Mouse (Mus musculus): ENCODE results near the gene Hist1h4b. TPM values are rescaled to one million over a fixed set of nuclear protein-coding genes. Genes with fewer than 3 reads are reported as not detected.

Gene Hist1h4b
- polyA plus RNA-seq, 2 experiments = 4.4 to 26.6 TPM

DNA sequence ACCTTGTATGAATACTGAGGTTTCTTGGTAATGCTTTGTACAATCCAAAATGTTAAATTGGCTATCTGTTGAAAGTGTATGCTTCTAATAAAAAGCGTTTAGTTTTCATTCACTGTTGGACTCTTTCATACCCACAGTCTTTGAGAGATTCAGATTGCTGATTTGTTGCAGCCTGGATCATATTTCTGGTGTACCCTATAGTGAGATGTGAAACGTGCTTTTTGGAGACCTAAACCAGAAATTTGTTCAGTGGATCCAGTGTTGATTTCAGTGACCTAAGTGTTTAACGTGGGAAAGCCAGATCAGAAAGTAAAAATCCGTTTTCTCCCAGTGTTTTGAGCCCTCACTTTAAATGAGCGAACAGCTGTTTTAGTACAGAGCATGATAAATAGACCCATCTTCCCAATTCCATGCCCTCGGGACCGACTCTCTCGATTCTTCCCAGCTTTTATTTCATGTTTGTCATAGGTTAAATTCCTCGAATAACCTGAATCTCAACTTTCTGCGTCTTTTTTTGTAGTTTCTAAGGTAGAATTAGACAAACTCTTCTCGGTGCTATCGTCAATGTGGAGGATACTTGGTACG, 16.5 kb upstream of the Hist1h4b start:
- Histone ChIP-seq H3K9me3 (ENCODE audit: control insufficient read depth, low read length) (no peaks in the 10 kb centered on the region), H3K4me1 (ENCODE audit: control insufficient read depth, insufficient read depth, low read length) (peaks cover 11% of the 10 kb centered on the region), H3K4me3 (replicated peaks; ENCODE audit: low read length) (peak overlapping the region; percentile 44), H3K9ac (ENCODE audit: low read depth, low read length, severe bottlenecking) (peak overlapping the region; percentile 81), H3K4me2 (replicated peaks; ENCODE audit: low read depth, low read length, severe bottlenecking) (peak overlapping the region; percentile 73), H3K36me3 (ENCODE audit: control insufficient read depth, insufficient read depth, low read length) (no peaks in the 10 kb centered on the region), H3K27ac (replicated peaks; ENCODE audit: low read depth, low read length) (peak overlapping the region; percentile 92), H3K27me3 (ENCODE audit: control insufficient read depth, insufficient read depth, low read length) (no peaks in the 10 kb centered on the region)
- 27% methylated on average over 13 of the region's 13 CpGs for WGBS
- ATAC-seq (ENCODE audit: low FRiP score, low read depth) = no peak
- peak; percentile 29 for DNase-seq (ENCODE audit: low spot score)
- no peak for TF ChIP-seq POLR2A (IDR thresholded peaks at IDR 0.05; ENCODE audit: borderline replicate concordance, extremely low read depth, insufficient read depth, insufficient read length)

DNA sequence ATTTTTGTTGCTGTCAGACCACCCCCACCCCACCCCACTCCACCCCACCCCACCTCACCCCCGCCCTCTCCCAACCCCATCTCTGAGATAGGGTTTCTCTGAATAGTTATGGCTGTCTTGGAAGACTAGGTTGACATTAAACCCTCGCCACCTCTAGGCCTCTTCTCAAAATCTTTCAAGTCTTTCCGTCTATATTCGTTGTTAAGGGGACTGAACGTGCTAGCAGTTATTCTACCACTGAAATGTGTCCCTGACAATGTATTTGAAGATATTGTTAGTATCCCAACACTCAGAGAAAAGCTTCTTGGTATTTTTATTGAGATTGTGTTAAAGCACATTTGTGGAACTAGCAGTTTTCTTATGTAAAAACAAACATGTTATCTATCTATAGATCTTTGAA, 15.9 kb upstream of the Hist1h4b start:
- H3K4me3 ChIP-seq (replicated peaks; ENCODE audit: low read length) = peak overlapping the region; percentile 44
- peak overlapping the region; percentile 81; the same call in 1 of the 2 replicates for H3K9ac ChIP-seq (ENCODE audit: low read depth, low read length, severe bottlenecking)
- H3K9me3 ChIP-seq (ENCODE audit: control insufficient read depth, low read length) = no peaks in the 10 kb centered on the region
- DNase-seq (ENCODE audit: low spot score) = no peak
- no peak for TF ChIP-seq POLR2A (IDR thresholded peaks at IDR 0.05; ENCODE audit: borderline replicate concordance, extremely low read depth, insufficient read depth, insufficient read length)
- H3K4me1 ChIP-seq (ENCODE audit: control insufficient read depth, insufficient read depth, low read length) = peaks cover 11% of the 10 kb centered on the region
- H3K27me3 ChIP-seq (ENCODE audit: control insufficient read depth, insufficient read depth, low read length) = no peaks in the 10 kb centered on the region
- H3K4me2 ChIP-seq (replicated peaks; ENCODE audit: low read depth, low read length, severe bottlenecking) = peak overlapping the region; percentile 73
- no peaks in the 10 kb centered on the region for H3K36me3 ChIP-seq (ENCODE audit: control insufficient read depth, insufficient read depth, low read length)
- WGBS = 50% methylated on average over 5 of the region's 5 CpGs
- ATAC-seq (ENCODE audit: low FRiP score, low read depth) = no peak
- H3K27ac ChIP-seq (replicated peaks; ENCODE audit: low read depth, low read length) = 0 out of 2 replicates have a peak overlapping the region, but pooled peaks have one; percentile 92

DNA sequence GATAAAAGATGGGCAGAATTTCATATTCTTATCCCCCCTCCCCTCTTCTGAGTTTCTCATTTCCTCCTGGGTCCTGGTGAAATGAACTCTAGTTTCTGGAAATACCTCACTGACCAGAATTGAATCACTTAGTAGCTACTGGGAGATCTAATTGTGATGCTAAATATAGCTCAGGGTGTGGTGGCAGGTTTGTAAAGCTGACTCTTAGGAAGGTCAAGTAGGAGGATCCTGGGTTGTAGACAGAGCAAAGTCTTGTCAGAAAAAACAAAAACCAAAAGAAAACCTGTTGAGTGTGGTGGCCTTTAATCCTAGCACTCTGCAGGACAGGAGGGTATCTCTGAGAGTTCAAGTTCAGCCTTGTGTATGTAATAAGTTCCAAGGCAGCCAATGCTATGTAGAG, 14.8 kb upstream of the Hist1h4b start:
- Histone ChIP-seq H3K27ac (replicated peaks; ENCODE audit: low read depth, low read length) (no peak overlapping the region), H3K4me1 (ENCODE audit: control insufficient read depth, insufficient read depth, low read length) (peaks cover 12% of the 10 kb centered on the region), H3K9me3 (ENCODE audit: control insufficient read depth, low read length) (no peaks in the 10 kb centered on the region), H3K4me2 (replicated peaks; ENCODE audit: low read depth, low read length, severe bottlenecking) (no peak overlapping the region), H3K4me3 (replicated peaks; ENCODE audit: low read length) (no peak overlapping the region), H3K36me3 (ENCODE audit: control insufficient read depth, insufficient read depth, low read length) (no peaks in the 10 kb centered on the region), H3K9ac (ENCODE audit: low read depth, low read length, severe bottlenecking) (no peak overlapping the region), H3K27me3 (ENCODE audit: control insufficient read depth, insufficient read depth, low read length) (no peaks in the 10 kb centered on the region)
- DNase-seq (ENCODE audit: low spot score) = no peak
- no peak for TF ChIP-seq POLR2A (IDR thresholded peaks at IDR 0.05; ENCODE audit: borderline replicate concordance, extremely low read depth, insufficient read depth, insufficient read length)
- no peak for ATAC-seq (ENCODE audit: low FRiP score, low read depth)

DNA sequence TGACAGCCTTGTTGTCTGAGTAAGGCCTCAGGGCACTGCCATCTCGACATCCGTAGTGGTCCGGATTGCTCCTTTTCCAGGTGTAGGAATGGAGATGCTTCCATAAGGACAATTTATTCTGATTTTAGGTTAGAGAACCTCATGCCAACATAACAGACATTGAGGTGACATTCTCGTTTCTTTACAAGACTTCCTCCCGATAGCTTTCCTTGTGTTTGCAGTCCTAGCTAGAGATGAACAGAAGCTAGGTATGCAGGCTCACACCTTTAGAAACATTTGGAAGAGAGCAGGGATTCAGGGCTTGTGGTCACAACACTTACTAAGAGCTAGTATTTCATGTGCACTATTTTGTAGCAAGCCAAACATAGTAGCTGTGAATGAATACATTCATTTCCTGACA, 13.6 kb upstream of the Hist1h4b start:
- H3K9ac ChIP-seq (ENCODE audit: low read depth, low read length, severe bottlenecking) = no peak overlapping the region
- no peak for TF ChIP-seq POLR2A (IDR thresholded peaks at IDR 0.05; ENCODE audit: borderline replicate concordance, extremely low read depth, insufficient read depth, insufficient read length)
- 74% methylated on average over 5 of the region's 5 CpGs for WGBS
- H3K4me3 ChIP-seq (replicated peaks; ENCODE audit: low read length) = no peak overlapping the region
- no peaks in the 10 kb centered on the region for H3K9me3 ChIP-seq (ENCODE audit: control insufficient read depth, low read length)
- ATAC-seq (ENCODE audit: low FRiP score, low read depth) (no peak), DNase-seq (ENCODE audit: low spot score) (no peak)
- H3K27ac ChIP-seq (replicated peaks; ENCODE audit: low read depth, low read length) = no peak overlapping the region
- H3K4me1 ChIP-seq (ENCODE audit: control insufficient read depth, insufficient read depth, low read length) = peaks cover 19% of the 10 kb centered on the region
- no peaks in the 10 kb centered on the region for H3K36me3 ChIP-seq (ENCODE audit: control insufficient read depth, insufficient read depth, low read length)
- no peaks in the 10 kb centered on the region for H3K27me3 ChIP-seq (ENCODE audit: control insufficient read depth, insufficient read depth, low read length)
- H3K4me2 ChIP-seq (replicated peaks; ENCODE audit: low read depth, low read length, severe bottlenecking) = no peak overlapping the region

DNA sequence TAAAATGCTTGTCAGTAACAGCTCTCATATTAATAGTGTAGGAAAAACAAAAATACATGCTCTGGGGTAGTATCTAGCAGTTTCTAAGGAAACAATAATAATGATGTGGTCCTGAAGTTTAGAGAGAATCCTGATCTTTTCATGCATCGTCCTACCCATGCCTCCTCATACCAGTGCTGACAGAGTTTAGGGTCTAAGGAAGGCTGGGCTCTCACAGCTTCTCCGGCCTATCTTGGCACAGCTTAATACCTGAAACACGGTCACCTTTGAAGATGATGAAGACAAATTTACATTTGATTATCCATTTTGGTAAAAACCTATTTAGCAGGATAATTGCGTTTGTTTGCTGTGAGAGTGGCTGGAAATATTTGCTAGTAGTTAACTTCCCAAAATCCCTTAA, 12.8 kb upstream of the Hist1h4b start:
- ATAC-seq (ENCODE audit: low FRiP score, low read depth) (no peak), DNase-seq (ENCODE audit: low spot score) (no peak)
- H3K4me3 ChIP-seq (replicated peaks; ENCODE audit: low read length) = peak overlapping the region; percentile 42; the same call in 1 of the 2 replicates
- WGBS = 38% methylated on average over 4 of the region's 4 CpGs
- H3K27me3 ChIP-seq (ENCODE audit: control insufficient read depth, insufficient read depth, low read length) = no peaks in the 10 kb centered on the region
- peak overlapping the region; percentile 49 for H3K9ac ChIP-seq (ENCODE audit: low read depth, low read length, severe bottlenecking)
- no peaks in the 10 kb centered on the region for H3K36me3 ChIP-seq (ENCODE audit: control insufficient read depth, insufficient read depth, low read length)
- peak overlapping the region; percentile 73 for H3K27ac ChIP-seq (replicated peaks; ENCODE audit: low read depth, low read length)
- no peaks in the 10 kb centered on the region for H3K9me3 ChIP-seq (ENCODE audit: control insufficient read depth, low read length)
- peaks cover 20% of the 10 kb centered on the region for H3K4me1 ChIP-seq (ENCODE audit: control insufficient read depth, insufficient read depth, low read length)
- peak overlapping the region; percentile 41; the same call in 1 of the 2 replicates for H3K4me2 ChIP-seq (replicated peaks; ENCODE audit: low read depth, low read length, severe bottlenecking)
- 0 out of 2 replicates have a peak, but pooled peaks have one; percentile 16 for TF ChIP-seq POLR2A (IDR thresholded peaks at IDR 0.05; ENCODE audit: borderline replicate concordance, extremely low read depth, insufficient read depth, insufficient read length)
